Mouse (Mus musculus): Measurements from ENCODE around the gene Tedc1. TPM values are rescaled to one million over a fixed set of nuclear protein-coding genes. Genes with fewer than 3 reads are reported as not detected.

Gene Tedc1
- polyA plus RNA-seq, 1 experiment from 2014 or later = 33.9 TPM

DNA sequence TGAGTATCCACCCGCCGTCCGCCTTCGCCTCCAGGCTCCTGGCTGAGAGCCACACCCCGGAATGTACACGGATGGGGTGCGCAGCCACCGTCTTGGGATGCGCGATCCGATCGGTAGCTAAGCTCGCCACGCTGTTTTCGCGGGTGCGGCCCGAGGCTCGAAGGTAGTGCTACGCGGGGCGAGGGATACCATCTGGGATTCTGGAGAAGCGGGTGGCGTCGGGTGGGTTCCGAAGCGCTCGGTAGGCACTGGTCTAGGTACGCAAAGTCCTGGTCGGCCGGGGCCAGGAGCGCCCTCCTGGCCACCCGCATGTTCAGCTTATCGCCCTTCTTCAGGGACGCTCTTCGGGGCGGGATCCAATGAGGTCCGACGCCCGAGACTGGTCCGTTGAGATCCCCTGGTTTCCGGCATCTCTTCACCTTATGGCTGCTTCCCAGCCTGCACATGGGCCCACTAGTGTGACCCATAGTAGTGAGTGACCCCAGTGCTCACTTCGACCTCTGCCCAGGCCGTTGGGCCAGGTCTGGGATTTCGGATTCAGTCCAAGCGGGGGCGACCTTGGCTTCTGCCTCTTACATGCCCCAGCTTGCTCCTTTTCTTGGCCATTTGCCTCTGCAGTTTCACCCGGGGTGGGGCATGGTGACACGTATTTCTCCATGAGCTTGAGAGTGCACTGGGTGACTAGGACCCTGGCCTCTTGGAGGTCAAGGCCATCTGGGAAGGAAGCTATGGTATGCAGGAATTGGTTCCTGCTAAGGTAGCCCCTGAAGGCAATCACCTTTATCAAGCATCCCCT, 15.4 kb upstream of the Tedc1 start:
- H3K4me3 ChIP-seq = peak overlapping the region; percentile 53
- peak overlapping the region; percentile 80 for H3K4me2 ChIP-seq
- peaks cover 31% of the 10 kb centered on the region for H3K36me3 ChIP-seq
- H3K27ac ChIP-seq = no peak overlapping the region
- no peaks in the 10 kb centered on the region for H3K9me3 ChIP-seq
- H3K4me1 ChIP-seq = peaks cover 44% of the 10 kb centered on the region
- peaks cover 51% of the 10 kb centered on the region for H3K27me3 ChIP-seq
- 4% methylated on average over 49 of the region's 49 CpGs for WGBS
- no peak for ATAC-seq (ENCODE audit: insufficient number of reproducible peaks, insufficient read depth, low FRiP score, low TSS enrichment, low read depth)
- peak overlapping the region; percentile 63 for H3K9ac ChIP-seq

DNA sequence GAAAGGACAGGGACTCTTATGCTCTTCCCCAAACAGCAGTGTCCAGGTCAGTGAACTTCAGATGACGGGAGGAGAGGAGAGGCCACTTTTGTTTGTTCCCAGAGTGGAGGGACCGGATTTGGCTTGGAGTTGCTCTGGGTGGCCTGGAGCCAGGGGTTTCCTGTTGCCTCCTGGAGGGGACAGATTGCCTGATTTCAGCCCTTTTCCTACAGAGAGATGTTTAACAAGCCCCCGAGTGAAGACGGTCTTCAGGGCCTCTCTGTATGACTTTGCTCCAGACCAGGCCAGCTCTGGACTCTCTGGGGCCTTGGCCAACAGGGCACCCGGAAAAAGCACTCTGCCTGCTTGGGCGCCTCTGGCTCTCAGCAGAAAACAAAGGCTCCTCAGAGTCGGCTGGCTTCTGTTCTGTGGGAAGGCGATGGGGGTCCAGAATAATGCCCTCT, 14.7 kb upstream of the Tedc1 start:
- Histone ChIP-seq H3K27me3 (peaks cover 58% of the 10 kb centered on the region), H3K36me3 (peaks cover 24% of the 10 kb centered on the region), H3K4me3 (peak overlapping the region; percentile 53), H3K4me1 (peaks cover 49% of the 10 kb centered on the region), H3K27ac (peak overlapping the region; percentile 1; the same call in 1 of the 2 replicates), H3K4me2 (peak overlapping the region; percentile 80), H3K9ac (peak overlapping the region; percentile 63; the same call in 1 of the 2 replicates), H3K9me3 (no peaks in the 10 kb centered on the region)
- WGBS = 35% methylated on average over 8 of the region's 8 CpGs
- ATAC-seq (ENCODE audit: insufficient number of reproducible peaks, insufficient read depth, low FRiP score, low TSS enrichment, low read depth) = no peak

DNA sequence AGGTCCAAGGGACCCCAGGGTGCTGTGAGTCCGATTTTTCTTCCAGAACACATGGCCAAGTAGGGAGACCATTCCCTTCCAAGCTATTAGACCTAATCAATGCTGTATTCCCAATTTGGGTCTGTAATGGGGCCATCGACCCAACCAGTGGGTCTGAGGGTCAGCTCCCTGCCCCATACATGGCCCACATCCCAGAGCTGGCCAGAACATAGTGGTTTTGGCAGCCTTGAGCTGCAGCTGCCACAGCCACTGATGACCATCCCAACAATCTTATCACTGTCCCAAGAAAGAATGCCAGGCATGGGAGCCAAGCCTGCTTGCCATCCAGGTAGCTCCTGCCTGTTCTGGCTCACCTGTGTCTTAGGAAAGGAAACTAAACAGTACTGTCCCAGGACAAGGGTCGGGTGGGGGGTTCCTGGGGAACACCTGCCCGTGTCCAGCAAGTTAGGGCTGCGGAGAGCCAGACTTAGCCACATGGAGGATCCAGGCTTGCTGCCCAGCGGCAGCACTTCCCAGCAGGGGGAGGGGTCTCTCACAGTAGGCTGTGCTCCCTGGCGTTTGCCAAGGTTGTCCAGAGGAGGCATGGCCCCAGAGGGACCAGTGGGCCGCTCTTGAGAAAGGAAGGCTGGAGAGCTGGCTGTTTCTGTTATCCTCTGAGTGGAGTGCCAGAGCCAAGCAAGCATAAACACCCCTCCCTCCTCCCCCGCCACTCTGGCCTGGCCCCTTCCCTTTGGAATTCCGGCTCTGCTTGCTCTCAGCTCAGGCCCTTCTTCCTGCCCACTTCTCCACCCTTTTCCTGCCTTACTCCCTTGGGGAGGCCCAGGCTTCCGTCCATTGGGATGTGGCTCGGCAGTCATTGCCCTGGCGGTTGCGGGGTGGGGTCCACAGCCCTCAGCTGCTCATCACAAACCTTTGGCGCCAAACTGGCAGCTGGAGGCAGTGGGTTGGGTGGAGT, 13.9 kb upstream of the Tedc1 start:
- peak overlapping the region; percentile 53 for H3K4me3 ChIP-seq
- peaks cover 51% of the 10 kb centered on the region for H3K4me1 ChIP-seq
- peak overlapping the region; percentile 63 for H3K9ac ChIP-seq
- peaks cover 17% of the 10 kb centered on the region for H3K36me3 ChIP-seq
- H3K4me2 ChIP-seq = peak overlapping the region; percentile 80
- H3K9me3 ChIP-seq = no peaks in the 10 kb centered on the region
- peak overlapping the region; percentile 1; the same call in 1 of the 2 replicates for H3K27ac ChIP-seq
- ATAC-seq (ENCODE audit: insufficient number of reproducible peaks, insufficient read depth, low FRiP score, low TSS enrichment, low read depth) = no peak
- WGBS = 19% methylated on average over 15 of the region's 15 CpGs
- peaks cover 66% of the 10 kb centered on the region for H3K27me3 ChIP-seq

DNA sequence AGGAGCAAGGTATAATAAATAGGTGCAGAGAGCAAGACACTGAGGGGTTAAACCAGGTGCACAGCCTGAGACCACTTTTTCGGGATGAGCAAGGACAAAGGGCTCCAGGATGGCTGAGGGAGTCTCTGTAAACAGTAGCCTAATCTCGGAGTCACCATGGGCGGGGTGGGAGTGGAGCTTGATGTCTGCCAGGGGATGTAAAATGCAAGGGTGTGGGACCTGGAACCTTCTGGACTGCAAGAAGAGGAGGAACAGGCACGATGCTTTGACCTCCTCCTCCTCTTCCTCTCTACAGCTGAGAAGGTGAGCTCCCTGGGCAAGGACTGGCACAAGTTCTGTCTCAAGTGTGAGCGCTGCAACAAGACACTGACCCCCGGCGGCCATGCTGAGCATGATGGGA, 13.1 kb upstream of the Tedc1 start:
- Histone ChIP-seq H3K36me3 (peaks cover 8% of the 10 kb centered on the region), H3K27ac (no peak overlapping the region), H3K9me3 (no peaks in the 10 kb centered on the region), H3K9ac (peak overlapping the region; percentile 16; the same call in 1 of the 2 replicates), H3K4me1 (peaks cover 49% of the 10 kb centered on the region), H3K27me3 (peaks cover 75% of the 10 kb centered on the region), H3K4me3 (no peak overlapping the region; the same call in 1 of the 2 replicates), H3K4me2 (peak overlapping the region; percentile 80)
- 59% methylated on average over 7 of the region's 7 CpGs for WGBS
- ATAC-seq (ENCODE audit: insufficient number of reproducible peaks, insufficient read depth, low FRiP score, low TSS enrichment, low read depth) = no peak

DNA sequence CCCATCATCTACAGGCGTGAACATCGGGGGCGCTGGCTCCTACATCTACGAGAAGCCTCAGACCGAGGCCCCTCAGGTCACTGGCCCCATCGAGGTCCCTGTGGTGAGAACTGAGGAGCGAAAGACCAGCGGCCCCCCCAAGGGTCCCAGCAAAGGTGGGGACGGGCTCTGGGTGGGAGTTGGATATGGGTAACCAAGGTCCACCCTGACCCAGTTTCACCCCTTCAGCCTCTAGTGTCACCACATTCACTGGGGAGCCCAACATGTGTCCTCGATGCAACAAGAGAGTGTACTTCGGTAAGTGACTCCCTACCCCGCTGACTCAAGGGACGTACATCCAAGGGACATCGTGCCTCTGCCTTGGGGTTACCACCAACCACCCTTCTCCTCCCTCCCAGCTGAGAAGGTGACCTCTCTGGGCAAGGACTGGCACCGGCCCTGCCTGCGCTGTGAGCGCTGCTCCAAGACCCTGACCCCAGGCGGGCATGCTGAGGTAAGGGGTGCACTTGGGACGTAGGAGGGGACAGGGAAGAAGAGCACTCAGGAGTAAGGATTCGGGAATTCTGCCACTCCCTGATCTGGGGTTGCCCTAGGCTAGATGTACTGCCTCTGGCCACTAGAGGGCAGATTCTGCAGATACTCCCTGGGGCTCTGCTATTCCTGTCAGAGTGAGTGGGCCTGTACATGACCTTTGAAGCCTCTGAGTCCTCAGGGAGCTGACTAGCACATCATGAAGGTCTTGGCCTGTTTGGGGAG, 12.0 kb upstream of the Tedc1 start:
- Histone ChIP-seq H3K4me3 (no peak overlapping the region), H3K36me3 (no peaks in the 10 kb centered on the region), H3K9me3 (no peaks in the 10 kb centered on the region), H3K4me2 (no peak overlapping the region), H3K27ac (no peak overlapping the region), H3K27me3 (peaks cover 84% of the 10 kb centered on the region), H3K9ac (no peak overlapping the region), H3K4me1 (peaks cover 44% of the 10 kb centered on the region)
- no peak for ATAC-seq (ENCODE audit: insufficient number of reproducible peaks, insufficient read depth, low FRiP score, low TSS enrichment, low read depth)
- WGBS = 77% methylated on average over 20 of the region's 20 CpGs

DNA sequence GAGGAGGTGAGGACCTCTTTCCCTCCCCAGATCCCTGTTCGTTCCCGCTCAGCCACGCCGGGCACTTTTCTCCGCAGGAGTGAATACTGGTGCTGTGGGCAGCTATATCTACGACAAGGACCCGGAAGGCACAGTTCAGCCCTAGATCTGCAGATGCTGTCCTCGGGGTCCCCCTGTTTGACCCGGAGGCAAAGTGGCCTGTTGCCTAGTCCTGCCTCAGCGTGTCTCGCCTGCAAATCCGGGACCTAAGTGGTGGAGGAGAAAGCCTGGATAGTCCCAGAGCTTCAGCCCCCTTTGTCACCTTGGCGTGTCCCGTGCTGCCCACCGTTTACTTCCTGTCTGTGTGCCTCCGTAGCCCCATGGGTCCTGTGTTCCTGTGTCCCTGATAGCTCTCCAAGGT, 11.3 kb upstream of the Tedc1 start:
- no peak overlapping the region for H3K4me3 ChIP-seq
- H3K27ac ChIP-seq = no peak overlapping the region
- no peak overlapping the region for H3K9ac ChIP-seq
- H3K4me2 ChIP-seq = no peak overlapping the region
- ATAC-seq (ENCODE audit: insufficient number of reproducible peaks, insufficient read depth, low FRiP score, low TSS enrichment, low read depth) = no peak
- H3K4me1 ChIP-seq = peaks cover 38% of the 10 kb centered on the region
- H3K27me3 ChIP-seq = peaks cover 84% of the 10 kb centered on the region
- no peaks in the 10 kb centered on the region for H3K9me3 ChIP-seq
- no peaks in the 10 kb centered on the region for H3K36me3 ChIP-seq
- 92% methylated on average over 16 of the region's 16 CpGs for WGBS

DNA sequence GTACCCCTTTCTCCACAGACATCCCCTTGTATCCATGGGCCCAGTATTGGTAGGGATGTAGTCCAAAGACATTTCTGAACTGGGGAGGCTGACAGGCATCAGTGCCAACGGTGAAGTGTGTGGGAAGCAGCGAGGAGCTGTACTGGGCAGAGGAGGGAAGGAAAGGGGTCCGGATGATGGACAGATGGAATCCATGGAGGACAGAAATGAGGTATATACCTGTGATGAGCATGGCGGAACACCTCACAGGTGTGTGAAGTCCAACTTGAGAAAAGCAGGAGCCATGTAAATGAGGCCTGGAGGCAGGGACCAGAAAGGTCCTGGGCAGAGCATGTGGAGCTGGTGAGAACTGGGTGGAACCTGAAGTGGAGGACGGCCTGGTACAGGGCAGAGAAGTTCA, 10.6 kb upstream of the Tedc1 start:
- H3K9me3 ChIP-seq = no peaks in the 10 kb centered on the region
- peaks cover 33% of the 10 kb centered on the region for H3K4me1 ChIP-seq
- H3K4me3 ChIP-seq = no peak overlapping the region
- 80% methylated on average over 5 of the region's 5 CpGs for WGBS
- H3K4me2 ChIP-seq = no peak overlapping the region
- H3K27me3 ChIP-seq = peaks cover 83% of the 10 kb centered on the region
- no peak overlapping the region for H3K9ac ChIP-seq
- no peak for ATAC-seq (ENCODE audit: insufficient number of reproducible peaks, insufficient read depth, low FRiP score, low TSS enrichment, low read depth)
- no peak overlapping the region for H3K27ac ChIP-seq
- H3K36me3 ChIP-seq = no peaks in the 10 kb centered on the region

DNA sequence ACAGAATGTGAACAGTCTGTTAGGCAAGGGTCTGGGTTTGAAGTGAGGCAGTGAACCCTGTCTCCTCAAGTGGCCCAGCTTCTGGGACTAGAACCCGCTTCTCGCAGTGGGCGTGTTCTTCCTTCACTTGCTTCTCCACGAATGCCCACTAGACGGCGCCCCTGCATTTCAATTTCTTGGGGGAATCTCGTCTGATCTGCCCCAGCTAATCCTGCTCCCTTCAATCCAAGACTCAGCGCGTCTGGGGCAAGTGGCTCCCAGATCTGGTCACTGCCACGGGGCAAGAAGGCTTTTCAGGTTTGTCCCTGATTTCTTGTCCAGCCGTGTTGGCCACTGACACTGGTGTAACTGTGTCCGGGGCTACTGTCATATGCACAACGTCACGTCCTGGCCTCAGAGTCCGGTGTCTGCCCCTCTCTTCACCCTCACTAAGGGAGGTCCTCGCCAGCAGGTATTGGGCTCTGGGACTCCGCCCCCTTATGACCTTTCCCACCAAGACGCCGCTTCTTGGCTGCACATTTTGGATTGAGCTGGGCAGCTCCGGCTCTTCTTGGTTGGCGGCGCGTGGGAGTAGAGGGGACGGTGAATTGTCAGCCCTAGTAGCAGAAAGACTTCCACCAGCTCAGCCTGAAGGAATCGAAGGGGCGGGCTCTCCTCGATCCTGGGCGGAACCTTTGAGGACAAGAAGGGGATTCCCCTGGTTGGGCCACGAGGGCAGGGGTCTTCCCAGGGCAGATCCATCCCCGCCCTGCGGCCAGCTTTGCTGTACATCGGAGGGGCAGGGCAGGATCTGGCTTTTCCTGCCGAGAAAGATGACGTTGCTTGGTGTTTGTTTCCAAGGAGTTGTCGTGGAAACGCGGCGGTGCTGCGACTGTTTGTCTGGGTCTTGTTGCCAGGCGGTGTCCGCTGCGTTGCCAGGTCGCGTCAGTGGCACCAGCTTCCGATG, 9.8 kb upstream of the Tedc1 start, which contains the start of gene Crip1:
TSS of gene Crip1 (plus strand) at position 205 of the 946 bp plus-strand sequence.
- no peak within 1 kb of the TSS for H3K27ac ChIP-seq
- peaks cover 31% of the 10 kb centered on the region for H3K4me1 ChIP-seq
- H3K4me3 ChIP-seq = peak within 1 kb of the TSS; percentile 20
- peak within 1 kb of the TSS; percentile 55 for H3K4me2 ChIP-seq
- peaks cover 83% of the 10 kb centered on the region for H3K27me3 ChIP-seq
- no peak for ATAC-seq (ENCODE audit: insufficient number of reproducible peaks, insufficient read depth, low FRiP score, low TSS enrichment, low read depth)
- H3K36me3 ChIP-seq = no peaks in the 10 kb centered on the region
- 6% methylated on average over 45 of the region's 45 CpGs for WGBS
- H3K9me3 ChIP-seq = no peaks in the 10 kb centered on the region
- no peak within 1 kb of the TSS; the same call in 1 of the 2 replicates for H3K9ac ChIP-seq

DNA sequence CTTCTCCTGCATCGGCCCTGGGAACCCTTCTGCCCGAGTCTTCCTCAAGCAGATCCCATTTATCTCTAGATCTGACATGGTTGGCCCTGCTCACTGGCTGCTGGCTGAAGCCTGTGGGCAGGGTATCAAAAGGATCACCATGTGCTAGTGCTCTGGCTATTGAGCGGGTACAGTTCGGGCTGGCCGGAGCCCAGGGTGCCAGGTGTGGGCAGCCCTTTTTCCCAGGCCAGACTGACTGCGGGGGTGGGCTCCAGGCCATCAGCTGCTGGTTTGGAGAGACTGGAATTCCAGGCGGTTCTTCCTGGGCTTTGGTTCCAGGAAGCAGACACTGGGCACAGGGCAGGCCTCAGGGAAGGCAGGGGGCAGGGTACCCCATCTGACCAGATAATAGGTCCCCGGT, 8.7 kb upstream of the Tedc1 start:
- Histone ChIP-seq H3K4me3 (no peak overlapping the region), H3K4me2 (no peak overlapping the region), H3K9ac (no peak overlapping the region), H3K27me3 (peaks cover 81% of the 10 kb centered on the region), H3K36me3 (no peaks in the 10 kb centered on the region), H3K9me3 (no peaks in the 10 kb centered on the region), H3K27ac (no peak overlapping the region), H3K4me1 (peaks cover 32% of the 10 kb centered on the region)
- WGBS = 83% methylated on average over 8 of the region's 8 CpGs
- no peak for ATAC-seq (ENCODE audit: insufficient number of reproducible peaks, insufficient read depth, low FRiP score, low TSS enrichment, low read depth)

DNA sequence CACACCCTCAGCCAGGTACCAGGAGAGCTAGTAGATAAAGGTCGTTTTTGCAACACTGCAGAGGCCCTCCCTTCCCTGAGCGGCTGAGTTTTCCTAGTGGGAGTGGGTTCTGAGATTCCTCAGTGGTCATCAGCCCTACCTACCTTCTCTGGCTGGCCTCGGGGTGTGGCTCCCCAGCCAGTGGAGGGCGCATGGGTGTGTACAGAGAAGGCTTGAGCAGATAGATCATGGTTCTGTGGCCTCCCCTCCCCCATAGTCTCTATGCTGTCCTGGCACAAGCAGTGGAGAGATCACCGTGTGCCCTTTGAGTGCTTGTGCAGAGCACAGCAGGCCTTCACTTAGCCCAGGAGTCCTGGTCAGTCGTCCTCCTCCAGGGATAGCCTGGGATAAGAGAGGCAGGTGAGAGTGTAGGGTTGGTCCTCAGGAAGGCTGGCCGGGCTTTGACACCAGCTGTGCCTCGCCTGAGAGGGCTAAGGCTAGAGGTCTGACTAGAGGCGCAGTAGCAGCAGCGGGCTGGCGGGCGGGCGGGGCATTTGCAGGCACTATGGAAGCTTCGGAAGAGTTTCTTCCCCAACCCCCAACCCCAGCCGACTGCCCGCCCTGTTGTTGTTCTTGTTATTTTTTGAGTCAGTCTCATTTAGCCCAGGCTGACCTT, 7.7 kb upstream of the Tedc1 start:
- peaks cover 74% of the 10 kb centered on the region for H3K27me3 ChIP-seq
- H3K4me1 ChIP-seq = peaks cover 27% of the 10 kb centered on the region
- H3K9me3 ChIP-seq = no peaks in the 10 kb centered on the region
- H3K4me3 ChIP-seq = no peak overlapping the region
- H3K36me3 ChIP-seq = no peaks in the 10 kb centered on the region
- no peak overlapping the region for H3K27ac ChIP-seq
- ATAC-seq (ENCODE audit: insufficient number of reproducible peaks, insufficient read depth, low FRiP score, low TSS enrichment, low read depth) = no peak
- H3K9ac ChIP-seq = peak overlapping the region; percentile 6; the same call in 1 of the 2 replicates
- no peak overlapping the region for H3K4me2 ChIP-seq
- 39% methylated on average over 16 of the region's 16 CpGs for WGBS
